In genomic region chr4:105175255-105176035, GRCm38 (mm10) we compare ENCODE assay signal across 9 mouse cellular contexts. TPM values are rescaled to one million over a fixed set of nuclear protein-coding genes. Genes with fewer than 3 reads are reported as not detected.
DNase-seq lines count a peak whose midpoint lies in the region; ATAC-seq and TF ChIP-seq lines count a peak whose summit lies in the region.
"Had no signal": no experiment of that assay in that cellular context is flagged by ENCODE, and none has a peak within 500 bp of the region (broad histone marks: within the 10 kb centered on the region; RNA-seq: fewer than 3 reads in every experiment).

No protein-coding gene starts in this region.

- no peak overlapping the region for H3K9ac ChIP-seq in heart, embryonic 16.5 days (ENCODE audit: low read length)
- H3K9ac ChIP-seq in limb, embryonic 13.5 days: no peak overlapping the region
- H3K9ac ChIP-seq in kidney, embryonic 15.5 days: no peak overlapping the region
- H3K9ac ChIP-seq in lung, postnatal 0 days (replicated peaks; ENCODE audit: low read depth): no peak overlapping the region

- TF ChIP-seq CTCF in brain, embryonic 14.5 days (IDR thresholded peaks at IDR 0.05; ENCODE audit: borderline replicate concordance, extremely low read depth, insufficient read depth, insufficient read length): no peak
- no peak for TF ChIP-seq CTCF in cortical plate, adult 2 months (IDR thresholded peaks at IDR 0.05; ENCODE audit: extremely low read depth, insufficient read depth, low read length)
- TF ChIP-seq CTCF in lung, postnatal 0 days (IDR thresholded peaks at IDR 0.05): no peak

- DNase-seq in brain, embryonic 14.5 days (ENCODE audit: low read depth): peak; percentile 96
- DNase-seq in adrenal gland, postnatal 25 days: no peak
- DNase-seq in lung, postnatal 0 days (ENCODE audit: low spot score): no peak

- 66% methylated on average over 16 of the region's 16 CpGs for WGBS in heart, embryonic 16.5 days
- 54% methylated on average over 16 of the region's 16 CpGs for WGBS in limb, embryonic 13.5 days
- 71% methylated on average over 16 of the region's 16 CpGs for WGBS in kidney, embryonic 15.5 days
- WGBS in lung, postnatal 0 days: 70% methylated on average over 16 of the region's 16 CpGs

- no peaks in the 10 kb centered on the region for H3K27me3 ChIP-seq in heart, embryonic 16.5 days (ENCODE audit: control insufficient read depth, insufficient read depth, low read length)
- no peaks in the 10 kb centered on the region for H3K27me3 ChIP-seq in limb, embryonic 13.5 days
- no peaks in the 10 kb centered on the region for H3K27me3 ChIP-seq in kidney, embryonic 15.5 days
- H3K27me3 ChIP-seq in lung, postnatal 0 days (replicated peaks; ENCODE audit: insufficient read depth, low read length): no peaks in the 10 kb centered on the region

- TF ChIP-seq POLR2A in brain, embryonic 14.5 days (IDR thresholded peaks at IDR 0.05; ENCODE audit: borderline replicate concordance, extremely low read depth, insufficient read depth, insufficient read length, poor library complexity, severe bottlenecking): no peak
- TF ChIP-seq POLR2A in cortical plate, adult 2 months (IDR thresholded peaks at IDR 0.05; ENCODE audit: extremely low read depth, insufficient read depth, low read length): no peak

- no peaks in the 10 kb centered on the region for H3K9me3 ChIP-seq in heart, embryonic 16.5 days (replicated peaks; ENCODE audit: control insufficient read depth, low read length)
- H3K9me3 ChIP-seq in limb, embryonic 13.5 days: no peaks in the 10 kb centered on the region
- no peaks in the 10 kb centered on the region for H3K9me3 ChIP-seq in kidney, embryonic 15.5 days (replicated peaks)
- H3K9me3 ChIP-seq in lung, postnatal 0 days (ENCODE audit: low read length): no peaks in the 10 kb centered on the region

- no peak for TF ChIP-seq EP300 in lung, postnatal 0 days (IDR thresholded peaks at IDR 0.05)

- H3K27ac ChIP-seq in cortical plate, adult 2 months (ENCODE audit: insufficient read depth, low read length): peak overlapping the region; percentile 14
- no peak overlapping the region for H3K27ac ChIP-seq in heart, embryonic 16.5 days (ENCODE audit: low read length)
- H3K27ac ChIP-seq in limb, embryonic 13.5 days: peak overlapping the region; percentile 67; the same call in 1 of the 2 replicates
- no peak overlapping the region for H3K27ac ChIP-seq in kidney, embryonic 15.5 days
- no peak overlapping the region for H3K27ac ChIP-seq in lung, postnatal 0 days (ENCODE audit: low read length)
- H3K27ac ChIP-seq: kidney, postnatal 0 days had no signal

- peaks cover 4% of the 10 kb centered on the region; the same call in 1 of the 2 replicates for H3K4me1 ChIP-seq in cortical plate, adult 2 months (ENCODE audit: control insufficient read depth, insufficient read depth, low read length)
- H3K4me1 ChIP-seq in heart, embryonic 16.5 days (ENCODE audit: control insufficient read depth, insufficient read depth, low read length): peaks cover 9% of the 10 kb centered on the region
- H3K4me1 ChIP-seq in limb, embryonic 13.5 days: peaks cover 69% of the 10 kb centered on the region
- H3K4me1 ChIP-seq in kidney, embryonic 15.5 days: peaks cover 28% of the 10 kb centered on the region
- H3K4me1 ChIP-seq in lung, postnatal 0 days (ENCODE audit: insufficient read depth, low read depth, low read length): no peaks in the 10 kb centered on the region; the same call in 1 of the 2 replicates

- peak; percentile 37; the same call in 1 of the 2 replicates for ATAC-seq in heart, embryonic 16.5 days (replicated peaks; ENCODE audit: extremely low read depth, insufficient read depth, low FRiP score)
- ATAC-seq in limb, embryonic 13.5 days (ENCODE audit: low FRiP score, low read depth): peak; percentile 78
- no peak for ATAC-seq in kidney, embryonic 15.5 days (replicated peaks; ENCODE audit: low FRiP score)
- no peak for ATAC-seq in activated CD4-positive, CD25-positive, alpha-beta regulatory T cell, adult 4 months
- ATAC-seq in lung, postnatal 0 days: no peak

- H3K4me2 ChIP-seq in heart, embryonic 16.5 days (ENCODE audit: low read depth, low read length): no peak overlapping the region
- peak overlapping the region; percentile 27; the same call in 1 of the 2 replicates for H3K4me2 ChIP-seq in limb, embryonic 13.5 days (replicated peaks)
- no peak overlapping the region for H3K4me2 ChIP-seq in kidney, embryonic 15.5 days
- no peak overlapping the region for H3K4me2 ChIP-seq in lung, postnatal 0 days (replicated peaks; ENCODE audit: low read depth, low read length)

- H3K36me3 ChIP-seq in heart, embryonic 16.5 days (ENCODE audit: control insufficient read depth, insufficient read depth): no peaks in the 10 kb centered on the region
- peaks cover 33% of the 10 kb centered on the region for H3K36me3 ChIP-seq in limb, embryonic 13.5 days
- H3K36me3 ChIP-seq in kidney, embryonic 15.5 days: peaks cover 18% of the 10 kb centered on the region
- no peaks in the 10 kb centered on the region for H3K36me3 ChIP-seq in lung, postnatal 0 days (ENCODE audit: insufficient read depth, low read length)

- H3K4me3 ChIP-seq in cortical plate, adult 2 months (ENCODE audit: insufficient read depth, low read length): no peak overlapping the region
- no peak overlapping the region for H3K4me3 ChIP-seq in heart, embryonic 16.5 days (ENCODE audit: low read length)
- no peak overlapping the region for H3K4me3 ChIP-seq in limb, embryonic 13.5 days
- no peak overlapping the region for H3K4me3 ChIP-seq in kidney, embryonic 15.5 days (replicated peaks)
- H3K4me3 ChIP-seq in lung, postnatal 0 days (ENCODE audit: low read depth, low read length): no peak overlapping the region

RNA-seq across cellular contexts. Expression of gene Plpp3, which starts 18.3 kb away (rescaled TPM):
- polyA plus RNA-seq in brain, embryonic 14.5 days (2012; rRNA removed): 58.9 and 61.5 TPM in 2 replicates
- polyA plus RNA-seq in cortical plate, adult 2 months (2012; rRNA removed): 258 and 263 TPM in 2 replicates
- 37.0 and 40.8 TPM in 2 replicates for polyA plus RNA-seq in heart, embryonic 16.5 days (2015; fragmentation: Nextera tagmentation; extraction: Ambion mirVana)
- polyA plus RNA-seq in limb, embryonic 13.5 days (2015; fragmentation: Nextera tagmentation; extraction: Ambion mirVana): 143 and 158 TPM in 2 replicates
- 58.2 and 65.5 TPM in 2 replicates for polyA plus RNA-seq in kidney, embryonic 15.5 days (2015; fragmentation: Nextera tagmentation; extraction: Ambion mirVana)
- polyA plus RNA-seq in activated CD4-positive, CD25-positive, alpha-beta regulatory T cell, adult 4 months (2017; shearing (Covaris generic)): not detected
- total RNA-seq in adrenal gland, postnatal 25 days (2021): 340 and 406 TPM in 2 replicates
- 134 and 140 TPM in 2 replicates for polyA plus RNA-seq in lung, postnatal 0 days (2015; fragmentation: Nextera tagmentation; extraction: Ambion mirVana)

Comparison
In these comparisons a context has a peak if more than half of its experiments do, and no peak if none do; other contexts are left out.
1. H3K27ac ChIP-seq: peak in cortical plate, adult 2 months (single experiment) and limb, embryonic 13.5 days (single experiment); none in heart, embryonic 16.5 days (single experiment), kidney, embryonic 15.5 days (single experiment) and lung, postnatal 0 days (single experiment).
2. ATAC-seq: peak in heart, embryonic 16.5 days (single experiment) and limb, embryonic 13.5 days (single experiment); none in kidney, embryonic 15.5 days (single experiment), activated CD4-positive, CD25-positive, alpha-beta regulatory T cell, adult 4 months (single experiment) and lung, postnatal 0 days (single experiment).
3. RNA of gene Plpp3, which starts 18.3 kb away (polyA plus RNA-seq): 258 to 263 TPM in cortical plate, adult 2 months, 143 to 158 TPM in limb, embryonic 13.5 days, 134 to 140 TPM in lung, postnatal 0 days, 58.2 to 65.5 TPM in kidney, embryonic 15.5 days, 58.9 to 61.5 TPM in brain, embryonic 14.5 days and 37.0 to 40.8 TPM in heart, embryonic 16.5 days; not detected in activated CD4-positive, CD25-positive, alpha-beta regulatory T cell, adult 4 months; every median in the first group is over 10 times any median in the second.